Mouse (Mus musculus) hindbrain, postnatal 0 days (tissue): ENCODE measurements around the gene Plch2. TPM values are rescaled to one million over a fixed set of nuclear protein-coding genes. Genes with fewer than 3 reads are reported as not detected.
A peak's percentile ranks its signal among the peaks of the same experiment; 100 is the strongest.

ENCODE experiments used
- ATAC-seq: fragments of 200-750 bp; cut with Nextera tagmentation; 2 replicates; pipeline ENCODE4 v1.8.0; 2017; ENCODE audit warnings: mild to moderate bottlenecking, moderate TSS enrichment, moderate library complexity
- DNase-seq: peaks from one replicate; pipeline ENCODE4 v3.0.0-alpha.2; 2015; ENCODE audit warnings: low spot score
- H3K27ac ChIP-seq: fragments of 300-500 bp; sonication (generic); 2 replicates; pipeline ENCODE4 v1.5.1; 2014; ENCODE audit warnings: mild to moderate bottlenecking
- H3K27me3 ChIP-seq: fragments of 300-500 bp; sonication (generic); 2 replicates; pipeline ENCODE4 v1.6.1; 2014; ENCODE audit warnings: low read length, mixed read lengths; ENCODE audit not compliant: insufficient read depth
- H3K36me3 ChIP-seq: fragments of 300-500 bp; sonication (generic); 2 replicates; pipeline ENCODE4 v1.6.1; 2014; ENCODE audit warnings: low read length, mixed read lengths; ENCODE audit not compliant: insufficient read depth
- H3K4me1 ChIP-seq: fragments of 300-500 bp; sonication (generic); 2 replicates; pipeline ENCODE4 v1.6.1; 2014; ENCODE audit warnings: antibody characterized with exemption, low read length, mixed read lengths; ENCODE audit not compliant: insufficient read depth
- H3K4me2 ChIP-seq: fragments of 300-500 bp; sonication (generic); 2 replicates; pipeline ENCODE4 v1.6.1; 2014; ENCODE audit warnings: low read depth, mild to moderate bottlenecking, low read length, moderate library complexity, mixed read lengths
- H3K4me3 ChIP-seq: fragments of 300-500 bp; sonication (generic); 2 replicates; pipeline ENCODE4 v1.5.1; 2014; ENCODE audit warnings: low read length
- H3K9ac ChIP-seq: fragments of 300-500 bp; sonication (generic); replicated peaks from 2 replicates; pipeline ENCODE4 v1.6.1; 2014; ENCODE audit warnings: mild to moderate bottlenecking, low read length, moderate library complexity, mixed read lengths
- H3K9me3 ChIP-seq: fragments of 300-500 bp; sonication (generic); 2 replicates; pipeline ENCODE4 v1.6.1; 2016; ENCODE audit warnings: low read length, mixed read lengths
- CTCF ChIP-seq: IDR thresholded peaks from 2 replicates; pipeline ENCODE4 v1.5.1; 2016; ENCODE audit warnings: antibody characterized with exemption, control low read depth, low read depth
- WGBS: fragments of 180-500 bp; shearing (Covaris S2); extraction: QIAGEN DNeasy Blood & Tissue Kit; methylation state at CpG from one replicate; pipeline ENCODE4 v1.1.7; 2014; 5-methylcytosine and 5-hydroxymethylcytosine counted together
- polyA plus RNA-seq: library from polyadenylated mRNA; unstranded; fragments of >200 nt; fragmentation: Nextera tagmentation; extraction: Ambion mirVana; gene quantifications from 2 replicates; pipeline ENCODE4 v1.2.1, GENCODE M21; 2015
- total RNA-seq: library from RNA; depleted of rRNA; stranded (reverse); fragments of >200 nt; gene quantifications from 2 replicates; pipeline ENCODE4 v1.2.3, GENCODE M21; 2014

Plch2 gene
- total and polyA plus RNA-seq, 2 experiments from 2014 or later: 12.5 to 45.7 TPM

GRCm38 (mm10) chr4:154946319-154946718, 110.3 kb downstream of the Plch2 start:
- ATAC-seq (peak; percentile 87), DNase-seq (peak; percentile 90)
- Histone ChIP-seq H3K4me2 (peak overlapping the region; percentile 58), H3K27ac (peak overlapping the region; percentile 62; the same call in 1 of the 2 replicates), H3K4me1 (peaks cover 10% of the 10 kb centered on the region; the same call in 1 of the 2 replicates), H3K9ac (peak overlapping the region; percentile 40), H3K4me3 (peak overlapping the region; percentile 27), H3K27me3 (no peaks in the 10 kb centered on the region), H3K9me3 (no peaks in the 10 kb centered on the region), H3K36me3 (no peaks in the 10 kb centered on the region)
- TF ChIP-seq CTCF: peak; percentile 37; the same call in 1 of the 2 replicates
- 2% methylated on average over 8 of the region's 8 CpGs for WGBS

- 24% methylated on average over 2 of the region's 2 CpGs for WGBS
These were observed 112.4 kb downstream of the Plch2 start for GRCm38 (mm10) chr4:154944121-154944590.

GRCm38 (mm10) chr4:154943323-154944039, 113.1 kb downstream of the Plch2 start:
- H3K36me3 ChIP-seq: no peaks in the 10 kb centered on the region
- H3K9ac ChIP-seq: no peak overlapping the region
- H3K4me1 ChIP-seq: 0 out of 2 replicates have a peak, but pooled peaks cover 6% of the 10 kb centered on the region
- H3K27me3 ChIP-seq: no peaks in the 10 kb centered on the region
- H3K9me3 ChIP-seq: no peaks in the 10 kb centered on the region
- ATAC-seq: no peak
- no peak overlapping the region for H3K4me3 ChIP-seq
- H3K27ac ChIP-seq: no peak overlapping the region
- WGBS: 89% methylated on average over 6 of the region's 6 CpGs
- TF ChIP-seq CTCF: no peak
- H3K4me2 ChIP-seq: no peak overlapping the region
- DNase-seq: no peak

More at GRCm38 (mm10) chr4:154944121-154944590, 112.4 kb downstream of the Plch2 start:
- DNase-seq (peak; percentile 94), ATAC-seq (peak; percentile 73)
- H3K9me3 ChIP-seq: no peaks in the 10 kb centered on the region
- H3K4me2 ChIP-seq: no peak overlapping the region
- H3K4me3 ChIP-seq: no peak overlapping the region
- peak; percentile 97 for TF ChIP-seq CTCF
- H3K36me3 ChIP-seq: no peaks in the 10 kb centered on the region
- 0 out of 2 replicates have a peak, but pooled peaks cover 6% of the 10 kb centered on the region for H3K4me1 ChIP-seq
- H3K27me3 ChIP-seq: no peaks in the 10 kb centered on the region
- no peak overlapping the region for H3K9ac ChIP-seq
- H3K27ac ChIP-seq: no peak overlapping the region

GRCm38 (mm10) chr4:154942632-154943322, 113.8 kb downstream of the Plch2 start:
- Histone ChIP-seq H3K4me1 (0 out of 2 replicates have a peak, but pooled peaks cover 6% of the 10 kb centered on the region), H3K9ac (no peak overlapping the region), H3K9me3 (no peaks in the 10 kb centered on the region), H3K27ac (no peak overlapping the region), H3K4me3 (no peak overlapping the region), H3K36me3 (no peaks in the 10 kb centered on the region), H3K27me3 (no peaks in the 10 kb centered on the region), H3K4me2 (no peak overlapping the region)
- WGBS: 90% methylated on average over 10 of the region's 10 CpGs
- ATAC-seq (no peak), DNase-seq (no peak)
- no peak for TF ChIP-seq CTCF

GRCm38 (mm10) chr4:154941831-154942230, 114.8 kb downstream of the Plch2 start:
- H3K9ac ChIP-seq: no peak overlapping the region
- ATAC-seq (no peak), DNase-seq (no peak)
- no peaks in the 10 kb centered on the region for H3K9me3 ChIP-seq
- H3K27ac ChIP-seq: no peak overlapping the region
- no peak overlapping the region for H3K4me3 ChIP-seq
- no peaks in the 10 kb centered on the region for H3K27me3 ChIP-seq
- TF ChIP-seq CTCF: no peak
- H3K4me1 ChIP-seq: 0 out of 2 replicates have a peak, but pooled peaks cover 6% of the 10 kb centered on the region
- no peak overlapping the region for H3K4me2 ChIP-seq
- no peaks in the 10 kb centered on the region for H3K36me3 ChIP-seq
- WGBS: 87% methylated on average over 5 of the region's 5 CpGs

GRCm38 (mm10) chr4:154940156-154940555, 116.4 kb downstream of the Plch2 start:
- DNase-seq: no peak
- 88% methylated on average over 2 of the region's 2 CpGs for WGBS
- TF ChIP-seq CTCF: no peak
- no peak overlapping the region for H3K9ac ChIP-seq
- no peaks in the 10 kb centered on the region for H3K9me3 ChIP-seq
- no peak overlapping the region for H3K4me2 ChIP-seq
- no peaks in the 10 kb centered on the region for H3K36me3 ChIP-seq
- H3K27ac ChIP-seq: no peak overlapping the region
- H3K27me3 ChIP-seq: no peaks in the 10 kb centered on the region
- no peak overlapping the region for H3K4me3 ChIP-seq
- peaks cover 4% of the 10 kb centered on the region; the same call in 1 of the 2 replicates for H3K4me1 ChIP-seq
- ATAC-seq: no peak
